Mouse (Mus musculus) liver, embryonic 12.5 days (tissue): ENCODE measurements around the gene Nup133. TPM values are rescaled to one million over a fixed set of nuclear protein-coding genes. Genes with fewer than 3 reads are reported as not detected.
A peak's percentile ranks its signal among the peaks of the same experiment; 100 is the strongest.

ENCODE experiments used
- ATAC-seq: fragments of 200-750 bp; cut with Nextera tagmentation; 2 replicates; pipeline ENCODE4 v1.8.0; 2017; ENCODE audit warnings: moderate number of reproducible peaks, mild to moderate bottlenecking, moderate library complexity
- H3K27ac ChIP-seq: fragments of 300-500 bp; sonication (generic); 2 replicates; pipeline ENCODE4 v1.5.1; 2016; ENCODE audit warnings: mild to moderate bottlenecking
- H3K27me3 ChIP-seq: fragments of 300-500 bp; sonication (generic); replicated peaks from 2 replicates; pipeline ENCODE4 v1.6.1; 2016; ENCODE audit warnings: mild to moderate bottlenecking, moderate library complexity
- H3K36me3 ChIP-seq: fragments of 300-500 bp; sonication (generic); 2 replicates; pipeline ENCODE4 v1.6.1; 2016; ENCODE audit warnings: mild to moderate bottlenecking, moderate library complexity
- H3K4me1 ChIP-seq: fragments of 300-500 bp; sonication (generic); 2 replicates; pipeline ENCODE4 v1.6.1; 2016
- H3K4me2 ChIP-seq: fragments of 300-500 bp; sonication (generic); 2 replicates; pipeline ENCODE4 v1.6.1; 2016; ENCODE audit warnings: mild to moderate bottlenecking, moderate library complexity
- H3K4me3 ChIP-seq: fragments of 300-500 bp; sonication (generic); 2 replicates; pipeline ENCODE4 v1.5.1; 2016; ENCODE audit warnings: mild to moderate bottlenecking, moderate library complexity
- H3K9ac ChIP-seq: fragments of 300-500 bp; sonication (generic); 2 replicates; pipeline ENCODE4 v1.6.1; 2016; ENCODE audit warnings: mild to moderate bottlenecking, moderate library complexity
- H3K9me3 ChIP-seq: fragments of 300-500 bp; sonication (generic); replicated peaks from 2 replicates; pipeline ENCODE4 v1.6.1; 2016; ENCODE audit warnings: mild to moderate bottlenecking, moderate library complexity
- WGBS: fragments of 180-500 bp; shearing (Covaris S2); methylation state at CpG from one replicate; pipeline ENCODE4 v1.1.7; 2016; ENCODE audit not compliant: insufficient replicate concordance; 5-methylcytosine and 5-hydroxymethylcytosine counted together
- polyA plus RNA-seq: library from polyadenylated mRNA; unstranded; fragments of >200 nt; fragmentation: Nextera tagmentation; extraction: Ambion mirVana; gene quantifications from 2 replicates; pipeline ENCODE4 v1.2.1, GENCODE M21; 2016

Gene Nup133
- polyA plus RNA-seq, 1 experiment from 2014 or later: 35.8 TPM

DNA sequence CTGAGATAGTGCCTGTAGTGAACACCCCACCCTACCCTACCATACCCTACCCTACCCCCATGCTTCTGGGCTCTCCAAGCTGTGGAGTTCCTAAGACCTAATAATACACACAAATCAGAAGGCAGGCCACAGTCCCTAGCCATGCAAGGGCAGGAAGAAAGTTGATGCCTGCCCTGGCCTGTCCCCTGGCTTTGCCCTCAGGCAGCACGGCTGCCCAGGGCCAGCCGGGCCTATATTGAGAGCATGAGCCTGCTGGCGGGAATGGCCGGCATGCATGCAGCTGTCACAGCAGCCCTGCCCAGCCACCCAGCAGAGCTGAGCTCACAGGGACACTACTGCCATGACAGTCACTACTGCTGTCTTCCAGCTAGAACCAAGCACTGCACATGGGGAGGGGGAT is 66.0 kb downstream of the Nup133 start:
- WGBS: 63% methylated on average over 4 of the region's 4 CpGs
- no peak overlapping the region for H3K9ac ChIP-seq
- no peak for ATAC-seq
- H3K27me3 ChIP-seq: peaks cover 68% of the 10 kb centered on the region
- H3K4me3 ChIP-seq: no peak overlapping the region
- no peaks in the 10 kb centered on the region for H3K4me1 ChIP-seq
- no peak overlapping the region for H3K4me2 ChIP-seq
- H3K36me3 ChIP-seq: no peaks in the 10 kb centered on the region
- no peak overlapping the region for H3K27ac ChIP-seq
- no peaks in the 10 kb centered on the region for H3K9me3 ChIP-seq

DNA sequence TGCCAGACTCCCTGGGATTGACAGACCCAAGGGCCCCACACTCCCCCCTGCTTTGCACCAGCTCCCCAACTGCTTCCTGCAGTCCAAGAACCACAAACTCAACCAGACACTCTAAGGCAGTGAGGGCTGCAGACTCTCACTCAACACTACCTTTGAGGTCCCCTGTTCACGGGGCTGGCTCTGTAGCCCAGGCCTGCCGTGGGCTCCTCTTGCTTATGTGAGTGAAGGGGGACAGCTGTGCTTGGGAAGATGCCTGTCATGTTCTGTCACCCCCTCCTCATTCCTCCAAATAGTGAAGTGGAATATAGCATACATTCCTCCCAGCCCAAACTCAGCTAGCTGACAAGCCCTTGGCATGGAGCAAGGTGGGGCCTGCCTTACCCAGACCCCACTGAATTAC is 66.7 kb downstream of the Nup133 start:
- Histone ChIP-seq H3K4me3 (no peak overlapping the region), H3K4me1 (no peaks in the 10 kb centered on the region), H3K9ac (no peak overlapping the region), H3K4me2 (no peak overlapping the region), H3K36me3 (no peaks in the 10 kb centered on the region), H3K27ac (no peak overlapping the region), H3K9me3 (no peaks in the 10 kb centered on the region), H3K27me3 (peaks cover 64% of the 10 kb centered on the region)
- WGBS: 70% methylated on average over 2 of the region's 2 CpGs
- ATAC-seq: no peak

DNA sequence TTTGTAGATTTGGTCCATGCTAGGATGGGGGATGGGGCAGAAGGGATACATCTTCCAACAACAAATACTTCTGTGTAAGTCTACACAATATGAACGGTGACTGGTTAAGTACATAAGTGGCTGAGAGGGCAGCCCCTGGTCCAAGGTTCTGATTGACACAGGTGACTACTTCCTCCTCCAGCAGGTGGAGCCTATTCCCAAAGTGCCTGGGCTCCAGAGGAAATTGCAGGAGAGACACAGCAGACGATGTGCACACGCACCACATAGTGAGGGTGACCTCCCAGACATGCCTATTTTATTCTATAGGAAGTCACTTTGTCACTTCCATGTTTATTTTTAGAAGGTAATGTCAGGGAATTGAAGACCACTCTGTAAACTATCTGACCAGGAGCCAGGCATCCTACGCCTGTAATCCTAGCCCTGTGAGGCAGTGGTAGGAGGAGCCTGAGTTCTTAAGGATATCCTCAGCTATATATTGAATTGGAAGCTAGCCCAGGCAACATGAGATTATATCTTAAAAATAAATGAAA is 68.2 kb downstream of the Nup133 start:
- no peak for ATAC-seq

DNA sequence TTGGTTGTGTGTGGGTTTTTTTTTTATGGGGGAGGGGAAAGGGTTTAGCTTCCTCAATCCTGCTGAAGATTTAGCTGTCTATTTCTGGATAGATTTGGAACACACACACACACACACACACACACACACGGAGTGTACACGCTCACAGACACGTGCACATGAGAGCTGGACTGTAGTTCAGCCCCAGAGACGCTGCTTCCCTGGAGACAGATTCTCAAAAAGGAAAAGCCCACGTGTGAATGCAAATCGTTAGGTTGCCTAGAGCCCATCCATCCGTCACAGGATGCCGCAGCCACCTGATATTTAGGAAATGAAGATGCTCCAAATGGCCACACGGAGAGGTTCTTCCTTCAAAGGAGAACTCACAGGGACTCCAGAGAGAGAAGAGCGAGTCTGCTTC is 68.8 kb downstream of the Nup133 start:
- H3K27me3 ChIP-seq: peaks cover 42% of the 10 kb centered on the region
- no peak overlapping the region for H3K4me2 ChIP-seq
- H3K4me3 ChIP-seq: no peak overlapping the region
- H3K4me1 ChIP-seq: no peaks in the 10 kb centered on the region
- no peak overlapping the region for H3K27ac ChIP-seq
- no peak overlapping the region for H3K9ac ChIP-seq
- ATAC-seq: no peak
- WGBS: 49% methylated on average over 10 of the region's 10 CpGs
- no peaks in the 10 kb centered on the region for H3K36me3 ChIP-seq
- H3K9me3 ChIP-seq: no peaks in the 10 kb centered on the region

More for the DNA sequence above, 68.2 kb downstream of the Nup133 start:
- H3K9me3 ChIP-seq: no peaks in the 10 kb centered on the region
- H3K27me3 ChIP-seq: peaks cover 48% of the 10 kb centered on the region
- no peaks in the 10 kb centered on the region for H3K4me1 ChIP-seq
- no peak overlapping the region for H3K4me2 ChIP-seq
- H3K9ac ChIP-seq: no peak overlapping the region
- H3K27ac ChIP-seq: no peak overlapping the region
- no peaks in the 10 kb centered on the region for H3K36me3 ChIP-seq
- 41% methylated on average over 4 of the region's 4 CpGs for WGBS
- H3K4me3 ChIP-seq: no peak overlapping the region

DNA sequence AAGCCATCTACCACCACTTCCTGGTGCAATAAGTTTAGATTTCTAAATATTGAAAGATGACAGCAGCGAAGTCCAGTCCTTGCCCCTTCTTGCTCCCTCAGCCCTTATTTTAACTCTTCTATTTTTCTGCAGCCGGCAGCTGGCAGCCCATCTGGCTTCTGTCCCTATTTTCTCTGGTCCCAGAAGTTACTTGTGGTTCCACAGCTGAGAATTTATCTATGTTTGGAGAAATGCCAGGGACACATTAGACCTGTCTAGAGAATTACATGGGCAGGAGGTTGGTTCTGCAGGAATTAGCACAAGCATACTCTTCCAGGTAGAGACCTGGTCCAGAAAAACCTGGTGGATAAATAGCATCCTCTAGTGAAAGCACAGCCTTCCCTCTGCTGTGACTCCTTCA is 71.2 kb downstream of the Nup133 start:
- H3K27me3 ChIP-seq: peaks cover 29% of the 10 kb centered on the region
- no peak overlapping the region for H3K9ac ChIP-seq
- no peaks in the 10 kb centered on the region for H3K36me3 ChIP-seq
- no peak overlapping the region for H3K27ac ChIP-seq
- no peak overlapping the region for H3K4me2 ChIP-seq
- no peaks in the 10 kb centered on the region for H3K4me1 ChIP-seq
- no peak overlapping the region for H3K4me3 ChIP-seq
- no peaks in the 10 kb centered on the region for H3K9me3 ChIP-seq
- ATAC-seq: no peak
- WGBS: 50% methylated on average over 2 of the region's 2 CpGs

DNA sequence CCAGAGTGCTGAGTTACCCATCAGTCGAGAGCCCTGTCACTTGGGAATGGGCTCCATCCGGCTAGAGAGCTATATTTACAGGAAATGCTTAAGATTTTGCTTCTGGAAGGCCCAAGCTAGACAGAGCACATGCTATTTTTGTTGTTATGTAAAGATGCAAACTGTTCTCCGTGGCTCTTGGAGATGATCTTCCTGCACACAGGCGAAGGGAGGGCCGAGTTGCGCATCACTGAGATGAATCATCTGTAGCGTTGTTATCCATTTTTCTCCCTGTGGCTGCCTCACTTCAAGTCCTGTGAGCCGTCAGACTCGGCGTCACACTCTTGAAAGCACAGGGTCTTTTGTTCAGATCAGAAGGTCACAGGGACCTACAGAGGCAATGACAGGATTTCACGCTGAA is 74.7 kb downstream of the Nup133 start:
- no peaks in the 10 kb centered on the region for H3K9me3 ChIP-seq
- no peak overlapping the region for H3K4me2 ChIP-seq
- H3K27me3 ChIP-seq: peaks cover 16% of the 10 kb centered on the region
- WGBS: 77% methylated on average over 11 of the region's 11 CpGs
- no peak overlapping the region for H3K9ac ChIP-seq
- H3K4me3 ChIP-seq: no peak overlapping the region
- no peaks in the 10 kb centered on the region for H3K36me3 ChIP-seq
- no peaks in the 10 kb centered on the region for H3K4me1 ChIP-seq
- no peak overlapping the region for H3K27ac ChIP-seq
- ATAC-seq: no peak

DNA sequence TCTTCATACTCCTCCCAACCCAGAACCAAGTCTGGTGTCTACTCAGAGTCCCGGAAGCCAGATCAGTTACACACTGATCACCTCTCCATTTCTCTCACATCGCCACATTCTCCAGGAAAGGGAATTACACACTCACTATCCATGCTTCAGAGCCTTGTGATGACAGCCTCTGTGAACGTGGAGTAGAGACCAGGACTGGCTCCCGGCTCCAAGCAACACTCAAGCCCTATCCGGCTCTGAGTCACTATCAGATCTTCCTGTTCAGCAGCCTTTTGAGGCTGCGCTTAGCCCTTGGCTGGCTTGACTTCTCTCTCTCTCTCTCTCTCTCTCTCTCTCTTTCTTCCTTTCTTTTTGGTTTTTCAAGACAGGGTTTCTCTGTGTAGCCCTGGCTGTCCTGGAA is 75.7 kb downstream of the Nup133 start:
- WGBS: 53% methylated on average over 6 of the region's 6 CpGs
- Histone ChIP-seq H3K4me2 (no peak overlapping the region), H3K4me3 (no peak overlapping the region), H3K9ac (no peak overlapping the region), H3K9me3 (no peaks in the 10 kb centered on the region), H3K4me1 (no peaks in the 10 kb centered on the region), H3K27me3 (peaks cover 10% of the 10 kb centered on the region), H3K36me3 (no peaks in the 10 kb centered on the region), H3K27ac (no peak overlapping the region)
- no peak for ATAC-seq

DNA sequence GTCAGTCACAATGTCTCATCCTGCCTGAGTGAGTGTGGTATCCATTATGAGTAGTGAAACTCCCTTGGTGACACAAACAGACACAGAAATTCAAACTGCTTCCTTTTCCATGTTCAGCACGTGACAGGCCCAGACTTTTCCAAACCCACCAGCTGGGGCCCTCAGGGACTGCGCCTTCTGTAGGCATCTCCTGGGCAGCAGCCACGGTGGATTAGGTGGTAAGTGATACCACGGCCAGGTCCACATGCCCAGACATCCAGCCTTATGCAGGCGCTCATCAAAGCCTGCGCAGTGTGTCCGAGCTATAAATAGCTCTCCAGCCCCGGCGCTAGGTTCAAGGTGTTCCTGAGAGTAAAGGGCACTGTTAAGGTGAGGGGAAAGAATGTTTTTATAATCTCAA is 77.0 kb downstream of the Nup133 start:
- no peak overlapping the region for H3K27ac ChIP-seq
- no peaks in the 10 kb centered on the region for H3K4me1 ChIP-seq
- 74% methylated on average over 9 of the region's 9 CpGs for WGBS
- peaks cover 10% of the 10 kb centered on the region; the same call in 1 of the 2 replicates for H3K27me3 ChIP-seq
- H3K36me3 ChIP-seq: no peaks in the 10 kb centered on the region
- no peak overlapping the region for H3K4me3 ChIP-seq
- ATAC-seq: no peak
- H3K9ac ChIP-seq: no peak overlapping the region
- no peaks in the 10 kb centered on the region for H3K9me3 ChIP-seq
- no peak overlapping the region for H3K4me2 ChIP-seq

DNA sequence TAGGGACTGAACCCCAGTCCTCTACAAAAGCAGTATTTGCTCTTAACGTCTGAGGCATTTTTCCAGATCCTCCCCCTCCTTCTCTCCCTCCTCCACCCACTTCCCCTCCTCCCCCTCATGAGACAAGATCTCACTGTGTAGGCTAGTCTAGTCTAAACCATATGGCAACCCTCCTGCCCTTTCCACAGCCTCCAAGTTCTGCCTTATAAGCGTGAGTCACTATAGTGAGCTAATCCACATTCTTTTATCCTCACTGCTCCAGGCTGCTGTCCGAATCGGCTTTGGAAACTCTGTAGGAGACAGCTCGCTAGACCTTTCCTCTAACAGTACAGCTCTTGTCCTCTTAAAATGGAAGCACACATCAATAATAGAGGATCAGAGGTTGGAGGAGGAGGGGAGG is 82.1 kb downstream of the Nup133 start:
- Histone ChIP-seq H3K27me3 (peaks cover 37% of the 10 kb centered on the region), H3K27ac (no peak overlapping the region), H3K36me3 (no peaks in the 10 kb centered on the region), H3K4me2 (no peak overlapping the region), H3K4me3 (no peak overlapping the region), H3K9ac (no peak overlapping the region), H3K9me3 (no peaks in the 10 kb centered on the region), H3K4me1 (peaks cover 10% of the 10 kb centered on the region)
- WGBS: 46% methylated on average over 5 of the region's 5 CpGs
- ATAC-seq: no peak

DNA sequence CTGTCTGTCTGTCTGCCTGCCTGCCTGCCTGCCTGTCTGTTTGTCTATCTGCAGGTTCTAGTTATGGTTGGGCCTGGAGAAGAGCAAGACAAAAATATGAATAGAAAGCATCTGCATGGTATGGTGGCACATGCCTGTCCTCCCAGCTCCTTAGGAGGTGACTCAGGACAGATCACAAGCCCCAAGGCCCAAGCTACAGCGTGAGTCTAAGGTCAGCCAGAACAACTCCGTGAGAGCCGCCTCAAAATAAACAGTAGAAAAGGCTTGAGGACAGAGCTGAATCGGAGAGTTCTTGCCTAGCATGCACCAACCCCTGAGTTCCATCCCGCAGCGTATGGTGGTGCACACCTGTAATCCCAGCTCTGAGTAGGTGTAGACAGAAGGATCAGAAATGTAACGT is 83.3 kb downstream of the Nup133 start:
- Histone ChIP-seq H3K4me1 (peaks cover 10% of the 10 kb centered on the region), H3K27ac (no peak overlapping the region), H3K36me3 (no peaks in the 10 kb centered on the region), H3K4me2 (no peak overlapping the region), H3K9me3 (no peaks in the 10 kb centered on the region), H3K27me3 (peaks cover 49% of the 10 kb centered on the region), H3K4me3 (no peak overlapping the region), H3K9ac (no peak overlapping the region)
- 71% methylated on average over 7 of the region's 7 CpGs for WGBS
- ATAC-seq: no peak

DNA sequence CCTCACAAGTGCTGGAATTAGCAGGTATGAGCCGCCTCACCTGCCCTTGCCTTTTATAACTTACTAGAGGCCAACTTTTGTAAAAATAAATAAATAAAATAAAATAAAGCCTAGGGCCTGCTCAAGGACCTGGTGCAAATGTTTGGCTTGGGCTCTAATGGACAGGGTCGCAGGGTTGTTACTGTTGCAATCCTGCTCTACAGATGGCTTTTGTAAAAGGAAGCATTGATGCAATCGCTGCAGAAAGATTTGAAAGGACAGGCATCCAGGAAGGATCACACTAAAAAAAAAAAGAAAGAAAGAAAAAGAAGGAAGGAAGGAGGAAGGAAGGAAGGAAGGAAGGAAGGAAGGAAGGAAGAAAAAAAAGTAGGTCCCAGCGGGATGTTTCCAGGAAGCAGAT is 88.7 kb downstream of the Nup133 start:
- no peak overlapping the region; the same call in 1 of the 2 replicates for H3K9ac ChIP-seq
- peak overlapping the region; percentile 98 for H3K4me3 ChIP-seq
- 64% methylated on average over 4 of the region's 4 CpGs for WGBS
- peaks cover 40% of the 10 kb centered on the region for H3K4me1 ChIP-seq
- no peaks in the 10 kb centered on the region for H3K9me3 ChIP-seq
- no peak overlapping the region for H3K27ac ChIP-seq
- H3K36me3 ChIP-seq: no peaks in the 10 kb centered on the region
- H3K27me3 ChIP-seq: peaks cover 54% of the 10 kb centered on the region
- no peak for ATAC-seq
- peak overlapping the region; percentile 98 for H3K4me2 ChIP-seq

DNA sequence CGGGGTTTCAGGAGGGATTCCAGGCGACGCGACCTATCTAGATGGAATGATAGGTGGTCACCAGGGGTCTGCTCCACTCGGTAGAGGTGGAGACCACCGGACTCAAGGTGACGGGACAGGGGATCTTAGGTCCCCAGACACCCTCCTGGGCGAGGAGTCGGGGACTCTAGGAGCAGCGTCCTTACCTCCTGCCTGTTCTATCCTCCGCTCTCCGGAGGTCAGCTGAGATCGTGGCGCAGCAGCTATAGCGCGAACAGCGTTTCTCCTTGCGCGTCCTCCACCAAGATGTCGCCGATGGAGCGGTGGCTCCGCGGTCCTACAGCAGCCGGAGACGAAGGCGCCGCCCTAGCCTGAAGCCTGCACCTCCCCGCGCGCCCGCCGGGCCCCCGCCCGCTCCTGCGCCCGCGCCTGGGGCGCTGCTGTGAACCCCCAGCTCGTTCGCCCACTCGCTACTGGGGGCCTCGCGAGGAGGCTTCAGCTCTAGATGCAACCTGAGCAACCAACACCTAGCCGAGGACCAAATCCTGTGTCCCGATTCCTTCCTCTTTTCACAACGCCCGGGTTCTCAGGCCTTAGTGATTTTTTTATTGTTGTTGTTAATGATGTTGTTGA is 89.3 kb downstream of the Nup133 start, which contains the start of gene Ccsap:
Ccsap (minus strand) TSS at position 562 of the 612 bp plus-strand sequence.
- under 1% methylated on average over 48 of the region's 48 CpGs for WGBS
- peak within 1 kb of the TSS; percentile 93 for H3K27ac ChIP-seq

More for the DNA sequence above, 89.3 kb downstream of the Nup133 start, which contains the start of gene Ccsap:
- Histone ChIP-seq H3K27me3 (peaks cover 51% of the 10 kb centered on the region), H3K36me3 (no peaks in the 10 kb centered on the region), H3K9ac (peak within 1 kb of the TSS; percentile 98), H3K4me2 (peak within 1 kb of the TSS; percentile 98), H3K4me3 (peak within 1 kb of the TSS; percentile 98), H3K9me3 (0 out of 2 replicates have a peak, but pooled peaks cover under 1% of the 10 kb centered on the region), H3K4me1 (peaks cover 46% of the 10 kb centered on the region)
- ATAC-seq: peak; percentile 71
